Mouse (Mus musculus): Measurements from ENCODE around the gene Hist1h2af. TPM values are rescaled to one million over a fixed set of nuclear protein-coding genes. Genes with fewer than 3 reads are reported as not detected.

Gene Hist1h2af
- polyA plus RNA-seq, 1 experiment from 2014 or later = 0.82 TPM

DNA sequence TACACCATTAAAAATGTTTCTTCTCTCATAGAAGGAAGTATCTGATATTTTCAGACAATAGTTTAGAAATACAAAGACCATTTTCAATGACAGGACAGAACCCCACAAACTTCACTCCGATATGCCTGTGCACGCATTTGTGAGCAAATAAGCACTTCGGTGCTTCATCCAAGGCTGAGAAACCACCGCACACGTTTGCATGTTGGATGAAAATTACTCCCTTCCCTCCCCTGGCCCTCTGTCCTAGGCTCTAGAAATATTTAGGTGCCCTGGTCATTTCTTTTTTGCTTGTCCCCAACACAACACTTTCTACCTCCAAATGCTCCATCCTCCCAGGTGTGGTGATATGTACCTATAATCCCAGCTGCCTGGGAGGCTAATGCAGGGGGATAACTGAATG is 32.2 kb upstream of the Hist1h2af start:
- H3K4me3 ChIP-seq = no peak overlapping the region
- H3K9me3 ChIP-seq = no peaks in the 10 kb centered on the region
- no peak overlapping the region for H3K9ac ChIP-seq
- H3K4me1 ChIP-seq (replicated peaks) = peaks cover 17% of the 10 kb centered on the region; the same call in 1 of the 2 replicates
- ATAC-seq (ENCODE audit: low FRiP score, low read depth) = no peak
- WGBS = 33% methylated on average over 5 of the region's 5 CpGs
- H3K4me2 ChIP-seq = peak overlapping the region; percentile 11; the same call in 1 of the 2 replicates
- H3K27ac ChIP-seq (replicated peaks) = no peak overlapping the region
- H3K27me3 ChIP-seq = peaks cover 21% of the 10 kb centered on the region
- no peaks in the 10 kb centered on the region for H3K36me3 ChIP-seq

DNA sequence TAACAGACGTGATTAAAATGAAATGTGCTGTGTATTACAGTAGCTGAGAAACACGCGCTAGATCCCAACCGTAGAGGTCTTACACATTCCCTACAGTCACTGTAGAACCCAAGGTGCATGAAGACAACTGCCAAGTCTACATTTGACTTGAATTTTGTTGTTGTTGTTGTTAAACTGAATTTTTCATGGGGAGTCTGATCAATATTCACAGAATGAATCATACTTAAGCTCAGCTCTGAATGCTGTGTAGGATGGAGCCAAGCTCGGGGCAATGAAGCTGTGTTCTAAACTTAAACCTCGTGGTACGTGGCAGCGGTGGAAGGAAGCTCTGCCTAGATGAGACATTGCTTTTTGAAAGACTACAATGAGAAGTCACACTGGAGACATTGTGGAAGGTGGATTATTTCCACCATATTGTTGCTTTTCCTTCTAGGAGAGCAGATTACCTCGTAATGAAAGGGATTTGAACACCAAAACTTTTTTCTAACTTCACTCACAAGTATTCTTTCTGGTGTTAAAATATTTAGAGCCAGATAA is 31.6 kb upstream of the Hist1h2af start:
- Histone ChIP-seq H3K4me3 (no peak overlapping the region), H3K27me3 (peaks cover 18% of the 10 kb centered on the region), H3K4me2 (peak overlapping the region; percentile 11; the same call in 1 of the 2 replicates), H3K9me3 (no peaks in the 10 kb centered on the region), H3K9ac (no peak overlapping the region), H3K4me1 (replicated peaks) (peaks cover 17% of the 10 kb centered on the region; the same call in 1 of the 2 replicates), H3K27ac (replicated peaks) (no peak overlapping the region), H3K36me3 (no peaks in the 10 kb centered on the region)
- 34% methylated on average over 9 of the region's 9 CpGs for WGBS
- no peak for ATAC-seq (ENCODE audit: low FRiP score, low read depth)

GRCm38 (mm10) chr13:23502916-23503315 is 30.8 kb upstream of the Hist1h2af start:
- Histone ChIP-seq H3K9me3 (no peaks in the 10 kb centered on the region), H3K4me2 (no peak overlapping the region), H3K4me1 (replicated peaks) (peaks cover 19% of the 10 kb centered on the region; the same call in 1 of the 2 replicates), H3K27me3 (peaks cover 18% of the 10 kb centered on the region), H3K9ac (no peak overlapping the region), H3K27ac (replicated peaks) (no peak overlapping the region), H3K36me3 (no peaks in the 10 kb centered on the region), H3K4me3 (no peak overlapping the region)
- ATAC-seq (ENCODE audit: low FRiP score, low read depth) = no peak
- WGBS = 41% methylated on average over 4 of the region's 4 CpGs

DNA sequence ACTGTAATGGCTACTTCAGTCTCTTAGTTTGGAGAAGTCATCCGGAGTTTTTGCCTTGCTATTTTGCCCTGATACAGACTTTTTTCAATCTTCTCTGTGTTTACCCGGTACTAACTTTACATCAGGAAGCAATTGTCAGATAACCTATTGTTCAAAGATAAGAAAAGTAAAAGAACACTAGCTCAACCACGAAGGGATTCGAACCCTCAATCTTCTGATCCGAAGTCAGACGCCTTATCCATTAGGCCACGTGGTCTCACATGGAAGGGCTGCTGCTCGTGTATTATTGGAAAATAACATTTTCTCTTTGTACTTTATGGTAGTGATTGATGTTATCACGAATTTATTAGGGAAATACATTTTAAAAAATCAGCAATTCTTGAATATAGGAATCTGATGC is 29.9 kb upstream of the Hist1h2af start:
- H3K9me3 ChIP-seq = no peaks in the 10 kb centered on the region
- peak overlapping the region; percentile 12; the same call in 1 of the 2 replicates for H3K4me3 ChIP-seq
- WGBS = 2% methylated on average over 9 of the region's 9 CpGs
- H3K4me1 ChIP-seq (replicated peaks) = peaks cover 13% of the 10 kb centered on the region; the same call in 1 of the 2 replicates
- no peaks in the 10 kb centered on the region for H3K36me3 ChIP-seq
- no peak overlapping the region for H3K27ac ChIP-seq (replicated peaks)
- ATAC-seq (ENCODE audit: low FRiP score, low read depth) = 0 out of 2 replicates have a peak, but pooled peaks have one; percentile 39
- H3K4me2 ChIP-seq = peak overlapping the region; percentile 39
- H3K27me3 ChIP-seq = peaks cover 14% of the 10 kb centered on the region
- H3K9ac ChIP-seq = no peak overlapping the region

- WGBS = 6% methylated on average over 14 of the region's 14 CpGs
- Histone ChIP-seq H3K27me3 (peaks cover 6% of the 10 kb centered on the region), H3K9me3 (no peaks in the 10 kb centered on the region), H3K36me3 (no peaks in the 10 kb centered on the region), H3K9ac (no peak overlapping the region), H3K4me3 (peak overlapping the region; percentile 9), H3K4me1 (replicated peaks) (peaks cover 12% of the 10 kb centered on the region; the same call in 1 of the 2 replicates), H3K27ac (replicated peaks) (no peak overlapping the region), H3K4me2 (peak overlapping the region; percentile 43)
- ATAC-seq (ENCODE audit: low FRiP score, low read depth) = no peak
These were observed 27.9 kb upstream of the Hist1h2af start for GRCm38 (mm10) chr13:23505662-23506345.

DNA sequence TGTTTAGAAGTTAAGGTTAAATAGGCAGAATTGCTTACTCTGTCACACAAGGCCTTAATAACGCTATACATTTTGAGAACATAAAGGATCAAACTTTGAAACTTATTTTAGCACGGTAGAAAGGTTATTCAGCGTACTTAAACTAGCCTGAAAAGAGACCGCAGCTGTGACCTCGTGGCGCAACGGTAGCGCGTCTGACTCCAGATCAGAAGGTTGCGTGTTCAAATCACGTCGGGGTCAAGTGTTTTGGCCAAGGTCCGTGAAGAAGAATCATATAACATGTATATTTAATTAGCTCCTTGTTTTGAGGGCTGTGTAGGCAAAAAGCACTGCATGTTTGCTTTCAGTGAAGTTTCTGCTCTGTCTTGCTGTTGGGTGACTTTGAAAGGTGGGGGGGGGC is 27.4 kb upstream of the Hist1h2af start:
- Histone ChIP-seq H3K27ac (replicated peaks) (no peak overlapping the region), H3K36me3 (no peaks in the 10 kb centered on the region), H3K9ac (no peak overlapping the region), H3K9me3 (no peaks in the 10 kb centered on the region), H3K4me2 (peak overlapping the region; percentile 43), H3K4me3 (peak overlapping the region; percentile 9), H3K4me1 (replicated peaks) (peaks cover 12% of the 10 kb centered on the region; the same call in 1 of the 2 replicates), H3K27me3 (peaks cover 6% of the 10 kb centered on the region)
- WGBS = 6% methylated on average over 13 of the region's 13 CpGs
- ATAC-seq (ENCODE audit: low FRiP score, low read depth) = no peak

GRCm38 (mm10) chr13:23506819-23507515 is 26.7 kb upstream of the Hist1h2af start:
- ATAC-seq (ENCODE audit: low FRiP score, low read depth) = no peak
- WGBS = 21% methylated on average over 14 of the region's 14 CpGs
- H3K4me3 ChIP-seq = no peak overlapping the region
- H3K4me2 ChIP-seq = peak overlapping the region; percentile 43
- H3K9ac ChIP-seq = no peak overlapping the region
- H3K36me3 ChIP-seq = no peaks in the 10 kb centered on the region
- H3K4me1 ChIP-seq (replicated peaks) = peaks cover 12% of the 10 kb centered on the region; the same call in 1 of the 2 replicates
- H3K27ac ChIP-seq (replicated peaks) = no peak overlapping the region
- H3K9me3 ChIP-seq = no peaks in the 10 kb centered on the region
- peaks cover 3% of the 10 kb centered on the region; the same call in 1 of the 2 replicates for H3K27me3 ChIP-seq

DNA sequence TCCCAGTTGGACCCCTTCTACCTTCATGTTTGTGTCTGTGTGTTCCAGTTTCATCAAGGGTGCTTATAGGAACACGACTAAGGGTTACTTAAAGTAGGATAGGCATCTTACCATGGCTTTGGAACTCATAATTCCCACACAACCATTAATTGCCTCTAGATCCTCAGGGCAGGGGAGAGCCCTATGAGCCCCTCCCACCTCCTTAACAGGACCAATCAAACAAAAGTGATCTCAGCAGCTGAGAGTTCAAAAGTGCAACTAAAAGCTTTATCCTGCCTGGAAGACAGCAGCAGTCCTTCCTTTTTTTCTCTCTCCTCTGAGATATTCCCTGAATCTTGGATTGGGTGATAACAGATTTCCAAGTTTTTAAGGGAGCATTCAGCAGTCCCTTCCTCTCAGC is 23.6 kb upstream of the Hist1h2af start:
- Histone ChIP-seq H3K27ac (replicated peaks) (no peak overlapping the region), H3K27me3 (peaks cover 3% of the 10 kb centered on the region; the same call in 1 of the 2 replicates), H3K36me3 (no peaks in the 10 kb centered on the region), H3K9ac (no peak overlapping the region), H3K4me1 (replicated peaks) (peaks cover 10% of the 10 kb centered on the region; the same call in 1 of the 2 replicates), H3K4me2 (no peak overlapping the region), H3K9me3 (no peaks in the 10 kb centered on the region), H3K4me3 (no peak overlapping the region)
- WGBS = 42% methylated on average over 1 of the region's 1 CpGs
- no peak for ATAC-seq (ENCODE audit: low FRiP score, low read depth)

- H3K4me3 ChIP-seq = no peak overlapping the region
- 92% methylated on average over 1 of the region's 1 CpGs for WGBS
- H3K4me2 ChIP-seq = no peak overlapping the region
- H3K9ac ChIP-seq = no peak overlapping the region
- no peaks in the 10 kb centered on the region for H3K27me3 ChIP-seq
- H3K9me3 ChIP-seq = no peaks in the 10 kb centered on the region
- no peak overlapping the region for H3K27ac ChIP-seq (replicated peaks)
- H3K36me3 ChIP-seq = no peaks in the 10 kb centered on the region
- peaks cover 7% of the 10 kb centered on the region for H3K4me1 ChIP-seq (replicated peaks)
- no peak for ATAC-seq (ENCODE audit: low FRiP score, low read depth)
These were observed 20.2 kb upstream of the Hist1h2af start for GRCm38 (mm10) chr13:23513517-23513916.

DNA sequence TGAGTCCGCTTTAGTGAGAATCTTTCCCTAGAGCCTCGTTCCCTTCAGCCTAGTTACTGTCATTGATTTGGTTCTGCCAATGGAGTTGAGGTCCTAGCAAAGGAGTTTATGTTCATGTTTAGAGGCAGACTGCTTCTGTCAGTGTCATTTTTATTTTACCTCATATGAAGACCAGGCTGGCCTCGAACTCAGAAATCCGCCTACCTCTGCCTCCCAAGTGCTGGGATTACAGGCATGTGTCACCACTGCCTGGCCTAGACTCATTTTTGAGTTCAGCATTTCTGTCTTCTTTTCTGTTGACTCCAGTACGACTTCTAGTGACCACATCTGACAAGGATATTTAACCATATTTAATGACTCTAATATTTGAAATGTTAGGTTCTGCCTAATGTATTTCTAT is 18.4 kb upstream of the Hist1h2af start:
- no peaks in the 10 kb centered on the region for H3K36me3 ChIP-seq
- no peak overlapping the region for H3K4me2 ChIP-seq
- H3K4me3 ChIP-seq = no peak overlapping the region
- no peak overlapping the region for H3K27ac ChIP-seq (replicated peaks)
- 76% methylated on average over 5 of the region's 5 CpGs for WGBS
- no peaks in the 10 kb centered on the region for H3K9me3 ChIP-seq
- H3K4me1 ChIP-seq (replicated peaks) = peaks cover 17% of the 10 kb centered on the region
- H3K9ac ChIP-seq = no peak overlapping the region
- no peaks in the 10 kb centered on the region for H3K27me3 ChIP-seq
- no peak for ATAC-seq (ENCODE audit: low FRiP score, low read depth)

DNA sequence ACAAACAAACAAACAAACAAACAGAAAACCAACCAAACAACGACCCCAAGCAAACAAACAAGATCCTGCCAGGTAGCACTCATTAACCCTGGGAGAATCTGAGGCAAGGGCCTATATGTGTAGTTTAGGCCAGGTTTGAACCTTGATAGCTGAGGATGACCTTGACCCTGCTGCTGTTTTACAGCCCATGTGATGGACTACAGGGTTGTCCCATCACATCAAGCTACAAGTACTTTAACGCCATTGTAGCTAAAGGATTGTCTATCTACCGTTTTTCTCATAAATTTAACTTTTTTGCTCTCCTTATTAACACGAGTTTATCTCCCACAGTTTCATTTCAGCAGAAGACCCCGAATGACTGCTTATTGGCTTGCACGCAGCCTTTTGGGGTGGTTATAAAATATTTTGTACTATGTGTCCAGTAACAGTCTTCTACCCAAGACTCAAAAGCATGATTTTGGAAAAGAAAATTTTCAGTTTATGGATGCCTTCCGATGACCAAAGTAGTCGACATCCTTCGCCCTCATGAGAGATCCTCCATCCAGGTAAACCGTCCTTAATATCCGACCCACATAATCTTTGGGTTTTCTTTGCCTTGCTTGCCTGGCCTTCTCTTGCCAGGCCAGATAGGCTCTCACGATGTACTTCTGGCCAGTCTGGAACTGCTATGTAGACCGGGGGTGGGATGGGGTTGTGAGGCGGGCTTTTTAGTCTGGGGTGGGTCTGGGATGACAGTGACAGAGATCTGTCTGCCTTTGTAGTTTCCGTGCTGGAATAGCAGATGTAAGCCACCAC is 17.7 kb upstream of the Hist1h2af start:
- peaks cover 17% of the 10 kb centered on the region for H3K4me1 ChIP-seq (replicated peaks)
- ATAC-seq (ENCODE audit: low FRiP score, low read depth) = no peak
- no peaks in the 10 kb centered on the region for H3K27me3 ChIP-seq
- WGBS = 55% methylated on average over 15 of the region's 15 CpGs
- no peaks in the 10 kb centered on the region for H3K9me3 ChIP-seq
- no peaks in the 10 kb centered on the region for H3K36me3 ChIP-seq
- H3K4me2 ChIP-seq = peak overlapping the region; percentile 91
- H3K4me3 ChIP-seq = peak overlapping the region; percentile 56
- H3K9ac ChIP-seq = peak overlapping the region; percentile 42
- no peak overlapping the region for H3K27ac ChIP-seq (replicated peaks)
